Mouse (Mus musculus) liver, embryonic 18 days (tissue): ENCODE results near the gene Gm9922. TPM values are rescaled to one million over a fixed set of nuclear protein-coding genes. Genes with fewer than 3 reads are reported as not detected.

Experiments
- polyA plus RNA-seq: library from polyadenylated mRNA; depleted of rRNA; stranded (reverse); fragments of >200 nt; gene quantifications from 2 replicates; pipeline ENCODE4 v1.2.3, GENCODE M21; 2012; rRNA removed

The Gm9922 gene
- polyA plus RNA-seq: 0.16 TPM in 1 of 2 replicates, not detected in the other

DNA sequence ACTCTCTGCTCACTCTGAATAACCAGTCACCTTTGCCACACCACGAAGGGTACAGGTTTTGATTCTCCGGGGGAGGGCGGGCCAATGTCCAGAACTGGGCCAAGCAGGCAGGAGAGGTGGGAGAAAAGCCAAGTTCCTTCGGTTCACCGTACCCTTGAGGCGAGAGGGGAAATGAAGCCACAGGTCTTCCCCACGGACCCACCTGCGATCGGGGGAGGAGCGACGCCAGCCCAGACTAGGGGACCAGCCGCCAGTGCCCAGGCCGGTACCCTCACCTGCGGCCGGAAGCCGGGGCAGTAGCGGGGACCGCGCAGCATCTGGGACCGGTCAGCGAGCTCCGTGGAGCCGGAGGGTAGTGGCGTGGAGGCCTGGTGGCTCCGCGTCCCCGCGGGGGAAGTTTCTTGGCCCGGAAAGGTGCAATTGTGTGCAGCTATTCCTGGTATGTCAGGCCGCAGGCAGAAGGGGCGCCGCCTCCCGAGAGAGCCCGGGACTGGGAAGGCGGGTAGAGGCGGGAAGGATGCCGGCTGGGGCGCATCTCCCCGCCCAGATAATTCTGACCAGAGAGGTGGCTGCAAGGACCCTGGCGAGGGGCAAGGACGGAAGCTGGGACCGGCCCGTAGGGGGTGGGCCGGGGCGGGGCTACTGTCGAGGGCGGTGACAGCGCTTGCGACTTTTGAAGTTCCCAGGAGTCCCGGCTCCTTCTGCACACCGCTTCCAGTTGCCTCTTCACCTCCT is at the start of gene Gm9922, which contains the start of gene Lmo7:
Gene Gm9922 (minus strand): TSS at position 578 of the 735 bp plus-strand sequence.
Gene Lmo7 (plus strand): TSS at position 721 of the 735 bp plus-strand sequence.

Other genes with a start within 250 kb of the Gm9922 start
- gene Tbc1d4, start 120.6 kb downstream of the Gm9922 start, polyA plus RNA-seq: 1.2 and 1.3 TPM in 2 replicates
- gene Commd6, start 89.1 kb downstream of the Gm9922 start, polyA plus RNA-seq: 26.8 and 27.3 TPM in 2 replicates
- gene Uchl3, start 75.8 kb downstream of the Gm9922 start, polyA plus RNA-seq: 19.8 and 22.2 TPM in 2 replicates
- 5.2 and 5.3 TPM in 2 replicates for gene Lmo7, start 143 bp upstream of the Gm9922 start, polyA plus RNA-seq